Mouse (Mus musculus): ENCODE measurements around the gene Gsta3. TPM values are rescaled to one million over a fixed set of nuclear protein-coding genes. Genes with fewer than 3 reads are reported as not detected.
"Not testable (repeated sequence)": the region's sequence is repeated elsewhere in the genome, so short reads cannot be mapped to it uniquely, and the experiment has no call there.

The Gsta3 gene
- total RNA-seq, 4 experiments from 2014 or later = 1.3 to 3.0 (median 1.8) TPM

DNA sequence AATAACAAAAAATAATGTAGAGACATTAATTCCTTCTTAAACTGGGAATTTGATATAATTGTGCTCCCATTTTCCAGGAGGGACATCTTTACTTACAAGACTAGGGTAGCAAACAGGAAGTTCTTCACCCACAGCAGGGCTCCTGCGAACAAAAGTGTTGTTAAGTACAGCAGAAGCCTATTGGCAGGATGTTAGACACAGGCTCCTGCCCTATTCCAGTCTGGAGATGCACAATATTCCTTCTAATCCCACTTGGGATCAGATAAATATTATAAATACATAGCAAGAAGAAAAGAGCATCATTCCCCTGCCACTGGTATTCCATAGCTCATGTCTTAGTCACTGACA is 12.9 kb downstream of the Gsta3 start:
- DNase-seq (ENCODE audit: low spot score in 2 of 2) = no peak

- DNase-seq (ENCODE audit: low spot score in 2 of 2) = no peak
These were observed 13.5 kb downstream of the Gsta3 start for GRCm38 (mm10) chr1:21253856-21254255.

DNA sequence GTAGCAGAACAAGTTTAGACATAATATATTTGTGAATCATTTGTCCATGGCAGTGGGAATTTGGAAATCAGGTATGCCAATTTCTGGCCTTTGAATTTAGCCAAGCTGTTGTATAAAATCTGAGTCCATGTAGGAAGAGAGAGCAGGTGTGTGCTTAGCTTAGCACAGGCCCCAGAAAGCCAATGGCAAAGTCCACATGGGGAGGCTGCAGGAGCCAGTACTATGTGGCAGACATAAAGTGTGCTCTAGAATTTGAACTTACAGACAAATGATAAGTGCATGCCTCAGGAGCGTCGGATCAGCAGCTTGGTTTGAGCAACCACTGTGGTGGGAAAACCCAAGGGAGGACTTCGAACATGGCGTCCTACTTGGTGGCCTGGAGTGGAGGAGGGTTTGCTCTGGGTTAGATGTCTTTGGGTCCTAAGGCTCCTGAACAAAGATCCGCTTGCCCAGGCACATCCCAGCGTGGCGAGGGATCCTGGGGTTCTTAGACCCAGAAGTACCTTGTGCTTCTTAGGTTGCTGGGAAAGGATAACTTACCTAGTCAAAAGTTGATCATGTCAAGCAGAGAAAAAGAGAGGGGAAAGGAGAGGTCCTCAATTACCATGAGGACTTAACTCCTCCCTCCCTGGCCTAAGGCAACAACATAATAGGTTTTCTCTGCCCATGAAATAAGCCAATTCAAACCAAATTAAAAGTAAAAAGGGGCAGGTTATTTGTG is 15.4 kb downstream of the Gsta3 start:
- no peak for DNase-seq (ENCODE audit: low spot score in 2 of 2)

DNA sequence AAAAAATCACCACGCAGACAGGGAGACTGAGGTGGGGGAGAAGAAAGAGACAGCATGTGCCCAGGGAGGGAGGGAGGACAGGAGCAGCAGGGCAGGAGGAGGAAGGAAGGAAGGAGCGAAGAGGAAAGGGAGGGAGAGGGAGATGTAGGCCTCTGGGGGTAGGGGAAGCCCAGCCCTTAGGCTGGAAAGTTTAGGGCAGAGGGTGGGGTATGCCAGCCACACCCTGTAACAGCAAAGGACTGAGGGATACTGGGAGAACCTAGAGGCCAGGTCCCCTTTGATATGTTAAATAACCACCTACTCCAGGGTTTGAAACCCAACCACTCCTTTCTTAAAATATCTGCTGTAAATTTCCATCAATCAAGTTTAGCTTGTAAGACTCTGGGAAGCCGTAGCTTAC is 16.0 kb downstream of the Gsta3 start:
- DNase-seq (ENCODE audit: low spot score in 2 of 2) = no peak

DNA sequence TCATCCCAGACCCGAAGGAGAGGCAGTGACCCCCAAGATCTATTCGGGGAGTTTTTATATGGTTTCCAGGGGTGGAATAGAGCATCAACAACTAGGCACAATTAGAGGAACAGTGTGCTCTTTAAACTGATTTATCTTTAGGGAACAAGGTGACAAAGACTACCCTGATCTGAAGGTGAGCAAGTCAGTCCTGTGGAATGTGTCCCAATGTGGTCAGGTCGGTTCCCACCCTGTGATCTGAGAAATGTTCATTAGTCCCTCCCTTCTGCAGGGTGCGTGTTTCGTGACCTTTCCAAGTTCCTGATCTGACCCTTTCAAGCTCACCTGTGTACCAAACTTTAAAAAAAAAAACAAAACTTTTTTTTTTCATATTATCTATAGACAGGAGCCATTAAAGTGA is 16.5 kb downstream of the Gsta3 start:
- DNase-seq (ENCODE audit: low spot score in 2 of 2) = no peak

DNA sequence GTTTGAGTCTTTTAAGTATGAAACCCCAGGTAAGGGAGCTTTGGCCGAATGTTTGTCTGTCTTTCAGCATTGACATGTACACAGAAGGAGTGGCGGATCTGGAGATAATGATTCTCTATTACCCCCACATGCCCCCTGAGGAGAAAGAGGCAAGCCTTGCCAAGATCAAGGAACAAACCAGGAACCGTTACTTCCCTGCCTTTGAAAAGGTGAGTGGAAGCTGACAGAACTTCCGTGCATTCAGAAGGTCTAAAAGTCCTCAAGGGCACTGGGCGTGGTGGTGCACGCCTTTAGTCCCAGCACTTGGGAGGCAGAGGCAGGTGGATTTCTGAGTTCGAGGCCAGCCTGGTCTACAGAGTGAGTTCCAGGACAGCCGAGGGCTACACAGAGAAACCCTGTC is 19.6 kb downstream of the Gsta3 start:
- not testable (repeated sequence) for DNase-seq (ENCODE audit: low spot score in 2 of 2)

DNA sequence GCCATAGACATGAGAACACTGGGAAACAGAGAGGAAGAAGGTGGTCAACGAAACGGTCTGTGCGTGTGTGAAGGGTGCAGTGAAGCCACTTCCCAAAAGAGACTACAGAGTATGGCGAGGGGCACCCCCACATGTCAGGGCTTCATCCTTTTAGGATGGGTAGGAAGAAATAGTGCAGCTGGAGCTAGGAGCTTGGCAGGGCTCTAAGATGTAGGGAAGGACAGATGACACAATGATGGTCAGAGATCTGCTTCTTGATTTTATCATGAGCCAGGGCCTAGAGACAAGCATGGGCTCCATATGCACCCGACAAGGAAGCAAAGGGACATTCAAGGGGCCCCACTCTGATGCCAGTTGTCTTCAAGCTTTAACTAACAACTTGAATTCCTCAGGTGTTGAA is 22.0 kb downstream of the Gsta3 start:
- no peak for DNase-seq (ENCODE audit: low spot score in 2 of 2)

DNA sequence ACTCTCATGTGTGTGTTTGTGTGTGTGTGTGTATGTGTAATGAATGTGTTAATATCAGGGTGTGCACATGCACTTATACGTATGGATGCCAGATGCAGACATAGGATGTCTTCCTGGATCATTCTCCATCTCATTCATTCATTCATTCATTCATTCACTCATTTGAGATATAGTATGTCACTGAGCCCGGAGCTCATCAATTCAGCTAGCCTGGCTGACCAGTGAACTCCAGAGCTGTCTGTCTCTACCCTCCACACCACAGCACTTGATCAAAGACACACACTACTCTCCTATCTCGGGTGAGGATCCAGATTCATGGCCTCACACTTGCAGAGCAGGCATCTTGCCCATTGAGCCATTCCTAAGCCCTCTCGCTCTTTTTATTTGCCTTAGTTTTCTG is 23.6 kb downstream of the Gsta3 start:
- no peak for DNase-seq (ENCODE audit: low spot score in 2 of 2)

DNA sequence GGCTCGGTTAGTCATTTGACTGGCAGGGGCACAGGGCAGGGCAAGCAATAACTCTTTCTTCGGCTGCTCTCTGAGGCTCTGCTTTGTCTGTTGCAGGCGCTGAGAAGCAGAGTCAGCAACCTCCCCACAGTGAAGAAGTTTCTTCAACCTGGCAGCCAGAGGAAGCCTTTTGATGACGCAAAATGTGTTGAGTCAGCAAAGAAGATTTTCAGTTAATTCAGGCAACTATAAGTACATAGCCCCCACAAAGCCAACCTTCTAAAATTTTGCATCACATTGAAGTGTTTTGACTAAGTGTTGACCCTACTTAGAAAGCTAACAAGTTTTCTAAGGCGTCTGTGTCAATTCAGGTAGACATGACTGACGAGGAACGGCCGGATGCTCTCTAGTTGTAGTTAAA is 24.4 kb downstream of the Gsta3 start:
- DNase-seq (ENCODE audit: low spot score in 2 of 2) = no peak

DNA sequence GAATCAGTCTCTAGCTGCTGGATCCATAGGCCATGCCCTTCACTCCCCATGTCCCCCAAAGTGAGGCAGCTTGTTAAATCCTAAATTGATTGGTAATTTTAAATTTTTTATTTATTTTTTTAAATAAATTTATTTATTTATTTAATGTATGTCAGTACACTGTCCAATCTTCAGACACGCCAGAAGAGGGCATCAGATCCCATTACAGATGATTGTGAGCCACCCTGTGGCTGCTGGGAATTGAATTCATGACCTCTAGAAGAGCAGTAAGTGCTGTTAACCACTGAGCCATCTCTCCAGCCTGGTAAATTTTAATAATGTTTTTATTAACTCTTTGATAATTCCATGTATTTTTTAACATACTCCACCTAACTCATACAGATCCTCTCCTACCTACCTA is 26.4 kb downstream of the Gsta3 start:
- no peak for DNase-seq (ENCODE audit: low spot score in 2 of 2)

DNA sequence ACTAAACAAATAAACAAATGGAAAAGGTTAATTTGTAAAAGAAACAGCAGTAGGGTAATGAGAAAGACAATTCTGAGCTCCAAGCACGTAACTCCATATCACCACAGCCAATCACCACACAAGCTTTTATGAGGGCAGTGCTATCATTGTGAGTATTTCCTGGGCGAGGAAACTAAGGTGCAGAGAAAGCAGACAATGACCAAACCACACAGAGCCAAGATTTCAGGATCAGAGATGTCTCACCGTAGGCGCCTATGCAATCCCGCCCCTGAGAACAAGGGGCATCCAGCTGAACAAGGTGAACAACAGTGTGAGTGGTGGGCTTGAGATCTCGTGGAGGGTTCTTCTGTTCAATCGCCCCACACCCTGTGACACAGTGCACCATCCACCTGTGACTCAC is 27.1 kb downstream of the Gsta3 start:
- DNase-seq (ENCODE audit: low spot score in 2 of 2) = not testable (repeated sequence)

DNA sequence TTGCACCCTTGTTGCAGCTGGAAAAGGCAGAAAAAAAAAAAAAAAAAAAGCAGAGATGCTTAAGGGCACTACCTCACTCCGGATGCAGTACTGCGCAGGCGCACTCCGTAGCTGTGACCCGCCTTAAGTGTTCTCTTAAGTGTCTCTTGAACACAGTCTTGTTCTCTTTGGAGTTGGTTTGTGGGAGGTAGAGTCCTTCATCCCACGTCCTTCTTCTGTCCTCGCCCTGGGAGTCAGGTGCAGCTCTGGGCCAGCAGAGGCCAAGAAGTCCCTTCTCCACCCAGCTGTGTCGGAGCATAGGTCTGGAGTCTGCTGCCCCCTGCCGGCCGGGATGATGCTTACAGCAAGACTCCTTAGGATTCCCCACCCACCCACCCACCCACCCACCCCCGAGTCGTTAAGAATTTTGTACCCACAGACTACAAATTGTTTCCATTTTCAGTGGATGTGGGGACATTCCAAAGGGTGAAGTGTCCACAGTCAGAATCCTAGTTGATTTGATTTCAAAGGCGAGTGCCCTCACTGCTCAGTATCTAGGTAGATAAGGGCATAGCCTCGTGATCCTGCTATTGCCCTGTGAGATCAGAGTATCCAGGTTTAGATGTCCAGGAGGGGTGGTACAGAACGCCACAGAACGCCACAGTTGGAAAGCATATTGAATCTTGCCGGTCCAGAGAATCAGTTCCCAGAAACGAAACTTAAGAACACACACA is 31.1 kb downstream of the Gsta3 start:
- DNase-seq (ENCODE audit: low spot score in 2 of 2) = peak; percentile 33 to 73

- no peak for DNase-seq (ENCODE audit: low spot score in 2 of 2)
These were observed 31.7 kb downstream of the Gsta3 start for GRCm38 (mm10) chr1:21272056-21272431.

DNA sequence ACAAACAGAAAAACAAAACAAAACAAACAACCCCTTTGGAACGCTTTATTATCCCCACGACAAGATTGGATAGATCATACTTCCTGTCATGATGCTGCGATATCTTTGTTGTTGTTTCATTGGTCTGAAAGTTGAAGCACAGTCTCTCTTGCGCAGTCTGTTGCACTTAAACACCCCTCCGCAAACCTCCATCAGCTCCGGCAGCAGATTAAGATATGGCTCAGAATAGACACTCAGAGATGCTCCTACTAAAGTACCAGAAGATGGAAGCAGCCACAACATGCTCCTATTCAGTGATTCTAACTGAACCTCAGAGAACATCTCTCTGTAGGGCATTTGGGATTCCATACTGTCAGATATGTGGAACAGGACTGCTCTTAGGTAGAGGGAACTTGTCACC is 32.7 kb downstream of the Gsta3 start:
- no peak for DNase-seq (ENCODE audit: low spot score in 2 of 2)

GRCm38 (mm10) chr1:21274437-21275040 is 34.1 kb downstream of the Gsta3 start:
- no peak for DNase-seq (ENCODE audit: low spot score in 2 of 2)

DNA sequence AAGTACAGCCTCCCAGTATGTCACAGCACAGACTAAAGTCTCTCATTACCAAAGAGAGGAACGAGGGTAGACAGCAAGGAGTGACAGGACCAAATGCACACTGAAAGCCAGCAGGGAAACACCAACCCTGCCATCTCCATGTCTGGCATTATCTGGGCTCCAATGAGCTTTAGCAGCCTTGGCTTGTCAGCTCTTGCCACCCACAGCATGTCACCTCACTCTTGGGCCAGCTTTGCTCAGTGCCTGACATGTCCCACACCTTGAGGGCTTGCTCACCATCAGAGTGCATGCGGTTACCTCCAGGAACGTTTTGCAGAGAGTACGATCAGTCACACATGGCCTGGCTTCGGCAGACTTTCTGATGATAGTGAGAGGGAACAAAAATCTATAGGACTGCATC is 35.0 kb downstream of the Gsta3 start:
- not testable (repeated sequence) for DNase-seq (ENCODE audit: low spot score in 2 of 2)

GRCm38 (mm10) chr1:21276158-21276557 is 35.8 kb downstream of the Gsta3 start:
- not testable (repeated sequence) for DNase-seq (ENCODE audit: low spot score in 2 of 2)

DNA sequence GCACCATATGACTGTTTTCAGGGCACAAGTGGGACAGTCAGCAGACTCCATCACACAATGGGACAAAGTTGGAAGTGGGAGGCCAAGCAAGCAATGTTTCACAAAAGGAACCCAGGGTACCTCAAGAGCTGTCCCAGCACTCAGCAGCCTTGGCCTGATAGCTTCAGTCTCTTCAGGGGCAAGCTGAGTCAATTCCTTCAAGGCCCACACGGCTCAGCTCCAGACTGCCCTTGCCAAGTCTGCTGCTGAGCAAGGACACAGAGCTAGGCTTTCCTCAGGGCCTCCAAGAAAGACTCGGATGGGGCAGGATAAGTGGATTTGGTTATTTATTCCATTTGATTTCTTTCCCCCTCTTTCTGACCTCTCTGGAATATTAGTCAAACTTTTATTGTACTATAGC is 39.9 kb downstream of the Gsta3 start:
- DNase-seq (ENCODE audit: low spot score in 2 of 2) = no peak

DNA sequence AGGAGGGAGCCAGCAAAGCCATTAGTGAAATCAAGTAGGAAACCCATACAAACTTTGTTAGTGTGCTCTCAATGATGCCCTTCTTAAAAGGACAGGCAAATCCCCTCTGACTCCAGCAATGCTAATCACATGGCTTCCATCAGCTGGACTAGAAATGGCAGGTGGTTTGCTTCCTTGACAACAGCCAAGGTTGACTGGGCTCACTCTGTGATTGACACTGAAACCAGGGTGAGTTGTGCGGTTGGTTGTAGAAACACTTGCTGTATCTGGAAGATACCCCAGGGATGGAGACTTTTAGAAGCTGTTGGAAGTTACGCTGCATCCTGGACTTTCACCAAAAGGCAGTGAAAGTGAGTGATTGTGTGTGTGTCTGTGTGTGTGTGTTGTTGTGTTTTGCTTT is 44.3 kb downstream of the Gsta3 start:
- not testable (repeated sequence) for DNase-seq (ENCODE audit: low spot score in 2 of 2)

GRCm38 (mm10) chr1:21291394-21291793 is 51.0 kb downstream of the Gsta3 start:
- no peak for DNase-seq (ENCODE audit: low spot score in 2 of 2)

DNA sequence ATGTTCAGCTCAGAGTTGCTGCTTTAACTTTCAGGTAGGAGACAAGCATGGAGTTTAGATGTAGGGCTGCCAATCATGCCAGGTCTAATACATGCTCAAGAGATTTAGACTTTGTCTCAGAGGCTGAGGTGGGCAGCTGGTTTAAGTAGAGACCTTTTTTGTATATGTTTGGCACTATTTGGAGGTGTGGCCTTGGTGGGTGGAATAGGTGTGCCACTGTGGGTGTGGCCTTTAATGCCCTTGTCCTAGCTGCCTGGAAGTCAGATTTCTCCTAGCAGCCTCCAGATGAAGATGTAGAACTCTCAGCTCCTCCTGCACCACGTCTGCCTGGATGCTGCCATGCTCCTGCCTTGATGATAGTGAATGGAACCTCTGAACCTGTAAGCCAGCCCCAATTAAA is 52.2 kb downstream of the Gsta3 start:
- no peak for DNase-seq (ENCODE audit: low spot score in 2 of 2)

GRCm38 (mm10) chr1:21296169-21296568 is 55.8 kb downstream of the Gsta3 start:
- no peak for DNase-seq (ENCODE audit: low spot score in 2 of 2)

GRCm38 (mm10) chr1:21298114-21298513 is 57.7 kb downstream of the Gsta3 start:
- no peak for DNase-seq (ENCODE audit: low spot score in 2 of 2)

Data from left cerebral cortex, adult 8-10 months (tissue).